Mouse (Mus musculus) bone marrow macrophage, adult 2 months (primary cell): ENCODE results near the gene Ank3.

Source experiments
- CTCF ChIP-seq: IDR thresholded peaks from 2 replicates; pipeline ENCODE4 v1.5.1; 2012; ENCODE audit warnings: low read depth, mild to moderate bottlenecking, low read length, moderate library complexity
- POLR2A ChIP-seq: IDR thresholded peaks from 2 replicates; pipeline ENCODE4 v1.6.1; 2012; ENCODE audit warnings: mild to moderate bottlenecking, low read depth, low read length, borderline replicate concordance

DNA sequence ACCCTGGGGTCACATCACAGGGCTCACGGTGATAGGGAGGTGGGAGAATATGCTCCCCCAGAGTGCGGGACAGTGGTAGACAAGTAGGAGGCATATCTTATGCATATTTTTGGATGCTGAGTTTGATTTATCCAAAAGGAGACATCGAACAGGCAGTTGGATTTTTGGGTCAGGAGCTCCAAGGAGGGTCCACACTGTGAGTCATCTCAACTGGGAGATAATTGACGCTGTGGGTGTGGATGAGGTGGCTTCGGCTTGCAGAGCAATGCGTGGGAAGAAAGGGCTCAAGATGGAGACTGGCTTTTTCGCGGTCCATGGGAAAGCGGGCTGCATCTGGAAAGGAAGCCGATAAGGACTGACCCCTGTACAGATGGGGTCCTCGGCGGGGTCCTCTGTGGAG is 290.5 kb downstream of the Ank3 start:
- TF ChIP-seq POLR2A: no peak
- TF ChIP-seq CTCF: no peak
